Mouse (Mus musculus): ENCODE data around the gene Plgrkt.

DNA sequence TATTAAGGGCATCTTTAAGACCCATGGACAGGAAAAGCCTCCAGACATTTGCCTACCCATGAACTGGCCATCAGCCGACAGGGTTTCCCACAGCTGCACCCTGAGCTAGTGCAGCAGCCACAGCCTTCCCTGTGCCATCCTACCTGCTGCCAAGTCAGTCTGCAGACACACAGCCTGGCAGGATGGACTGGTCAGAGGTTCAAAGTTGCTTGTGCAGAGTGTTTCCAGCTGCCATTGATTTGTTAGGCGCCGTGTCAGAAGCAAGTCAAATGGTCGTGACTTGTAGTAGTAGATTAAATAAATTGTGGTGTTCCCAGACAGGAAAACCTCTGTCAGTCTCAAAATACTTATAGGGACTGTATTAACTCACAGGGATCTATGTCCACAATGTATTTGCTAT lies 36.1 kb upstream of the Plgrkt start:
- TF ChIP-seq CTCF (IDR thresholded peaks at IDR 0.05; ENCODE audit: borderline replicate concordance, extremely low read depth, insufficient read depth, insufficient read length) (no peak), POLR2A (IDR thresholded peaks at IDR 0.05; ENCODE audit: borderline replicate concordance, extremely low read depth, insufficient read depth, insufficient read length, poor library complexity, severe bottlenecking) (no peak)

Measured in brain, embryonic 14.5 days (tissue).